Mouse (Mus musculus): ENCODE measurements around the gene Scn3b.

- TF ChIP-seq CTCF (IDR thresholded peaks at IDR 0.05; ENCODE audit: low read depth, low read length) (no peak), POLR2A (IDR thresholded peaks at IDR 0.05; ENCODE audit: borderline replicate concordance, low read depth, low read length) (no peak)
Observed at GRCm38 (mm10) chr9:40337131-40337820, 68.3 kb downstream of the Scn3b start.
